Mouse (Mus musculus) brown adipose tissue, adult 24 weeks (tissue): ENCODE results near the gene Krt28. TPM values are rescaled to one million over a fixed set of nuclear protein-coding genes. Genes with fewer than 3 reads are reported as not detected.

Experiments
- H3K27ac ChIP-seq: fragments of 200-500 bp; replicated peaks from 2 replicates; pipeline ENCODE4 v1.5.1; 2012; ENCODE audit warnings: low read depth, mild to moderate bottlenecking, low read length
- H3K4me1 ChIP-seq: fragments of 200-500 bp; 2 replicates; pipeline ENCODE4 v1.6.1; 2012; ENCODE audit warnings: low read length, mixed read lengths; ENCODE audit not compliant: control insufficient read depth, insufficient read depth, insufficient read length
- H3K4me3 ChIP-seq: fragments of 200-500 bp; 2 replicates; pipeline ENCODE4 v1.5.1; 2012; ENCODE audit warnings: low read depth, mild to moderate bottlenecking, low read length, moderate library complexity; ENCODE audit not compliant: insufficient read depth
- polyA plus RNA-seq: library from polyadenylated mRNA; stranded (reverse); fragments of >200 nt; gene quantifications from 2 replicates; pipeline ENCODE4 v1.2.4, GENCODE M21; 2012; ENCODE audit not compliant: missing spikeins, insufficient read depth, insufficient read length

The Krt28 gene
- polyA plus RNA-seq, 1 experiment: not detected

DNA sequence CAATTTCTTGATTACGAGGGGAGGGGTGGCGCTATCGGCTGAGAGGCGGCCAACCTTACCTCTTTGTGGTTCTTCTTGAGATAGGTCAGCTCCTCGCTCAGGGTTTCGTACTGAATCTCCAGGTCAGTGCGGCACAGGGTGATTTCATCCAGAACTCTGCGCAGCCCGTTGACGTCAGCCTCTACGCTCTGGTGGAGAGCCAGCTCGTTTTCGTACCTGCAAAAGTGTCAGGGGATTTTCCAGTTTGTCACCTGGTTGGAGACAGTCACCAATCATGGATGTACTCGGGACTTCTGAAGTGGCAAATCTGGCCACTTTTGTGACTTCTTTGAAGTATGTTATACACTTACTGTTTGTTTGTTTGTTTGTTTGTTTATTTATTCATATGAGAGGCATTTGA, 53.6 kb downstream of the Krt28 start:
- no peak overlapping the region for H3K4me3 ChIP-seq
- no peaks in the 10 kb centered on the region for H3K4me1 ChIP-seq
- no peak overlapping the region for H3K27ac ChIP-seq

DNA sequence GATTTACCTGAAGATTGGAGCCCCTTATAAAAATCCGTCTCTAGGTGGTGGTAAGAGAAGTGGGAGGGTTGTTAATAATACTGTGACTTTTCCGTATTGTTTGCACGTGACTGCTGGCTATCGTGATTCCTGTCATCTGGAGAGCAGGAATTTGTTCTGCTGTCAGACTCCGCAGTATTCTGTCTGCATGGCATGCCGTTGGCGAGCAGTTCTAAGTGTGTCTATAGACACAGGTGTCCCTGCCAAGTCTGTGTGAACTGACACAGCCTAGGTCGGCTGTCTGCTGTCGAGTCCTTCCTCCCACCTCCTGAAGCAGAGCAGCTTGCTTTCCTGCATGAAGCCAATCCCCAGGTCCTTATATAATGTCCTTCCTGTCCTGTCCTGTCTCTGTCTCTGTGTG, 55.6 kb downstream of the Krt28 start:
- Histone ChIP-seq H3K4me3 (no peak overlapping the region), H3K4me1 (no peaks in the 10 kb centered on the region), H3K27ac (no peak overlapping the region)

DNA sequence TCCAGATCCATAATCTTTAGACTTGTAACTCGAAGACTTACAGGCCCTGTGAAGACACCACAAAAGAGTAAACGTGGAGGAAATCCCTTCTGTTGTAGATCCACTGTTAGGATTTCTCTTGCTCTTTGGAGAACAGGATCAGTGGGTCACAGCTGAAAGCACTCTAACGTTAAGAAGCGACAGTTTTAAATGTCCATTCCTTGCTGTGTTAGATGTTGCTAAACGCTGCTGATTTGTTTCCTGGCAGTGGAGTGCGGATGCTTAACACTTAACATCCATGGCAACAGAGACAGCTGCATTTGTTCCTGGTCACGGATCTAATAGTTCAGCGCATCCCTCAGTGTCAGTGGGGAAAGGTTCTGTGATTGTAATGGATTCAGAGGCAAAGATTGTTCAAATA, 58.2 kb downstream of the Krt28 start:
- H3K4me3 ChIP-seq: no peak overlapping the region
- no peak overlapping the region for H3K27ac ChIP-seq
- no peaks in the 10 kb centered on the region for H3K4me1 ChIP-seq

Other genes starting within 250 kb of the Krt28 start
- not detected in 2 replicates for gene Ccr7, start 219.8 kb downstream of the Krt28 start, polyA plus RNA-seq
- gene Smarce1, start 143.9 kb downstream of the Krt28 start, polyA plus RNA-seq: 36.8 and 51.0 TPM in 2 replicates
- 1.2 and 1.8 TPM in 2 replicates for gene Krt222, start 130.8 kb downstream of the Krt28 start, polyA plus RNA-seq
- gene Krt24, start 89.6 kb downstream of the Krt28 start, polyA plus RNA-seq: not detected in 2 replicates
- not detected in 2 replicates for gene Krt25, start 52.0 kb downstream of the Krt28 start, polyA plus RNA-seq
- gene Krt26, start 36.9 kb downstream of the Krt28 start, polyA plus RNA-seq: not detected in 2 replicates
- not detected in 2 replicates for gene Krt27, start 23.8 kb downstream of the Krt28 start, polyA plus RNA-seq
- 19.3 and 23.2 TPM in 2 replicates for gene Krt10, start 14.5 kb upstream of the Krt28 start, polyA plus RNA-seq
- gene Krt12, start 47.4 kb upstream of the Krt28 start, polyA plus RNA-seq: not detected in 2 replicates
- not detected in 2 replicates for gene Krt20, start 63.2 kb upstream of the Krt28 start, polyA plus RNA-seq
- gene Krt23, start 118.2 kb upstream of the Krt28 start, polyA plus RNA-seq: not detected in 2 replicates
- gene Krt39, start 146.4 kb upstream of the Krt28 start, polyA plus RNA-seq: not detected in 2 replicates
- not detected in 2 replicates for gene Krt40, start 168.3 kb upstream of the Krt28 start, polyA plus RNA-seq
- not detected in 2 replicates for gene Krtap3-3, start 176.0 kb upstream of the Krt28 start, polyA plus RNA-seq
- gene Krtap3-2, start 181.9 kb upstream of the Krt28 start, polyA plus RNA-seq: not detected in 2 replicates
- not detected in 2 replicates for gene Gm11939, start 184.6 kb upstream of the Krt28 start, polyA plus RNA-seq
- not detected in 2 replicates for gene Krtap3-1, start 191.7 kb upstream of the Krt28 start, polyA plus RNA-seq
- gene Krtap1-5, start 206.1 kb upstream of the Krt28 start, polyA plus RNA-seq: not detected in 2 replicates
- not detected in 2 replicates for gene Krtap1-4, start 208.8 kb upstream of the Krt28 start, polyA plus RNA-seq
- gene Krtap1-3, start 216.4 kb upstream of the Krt28 start, polyA plus RNA-seq: not detected in 2 replicates
- not detected in 2 replicates for gene Krtap9-3, start 223.2 kb upstream of the Krt28 start, polyA plus RNA-seq
- not detected in 2 replicates for gene Gm11938, start 228.4 kb upstream of the Krt28 start, polyA plus RNA-seq
- gene Gm11937, start 235.3 kb upstream of the Krt28 start, polyA plus RNA-seq: not detected in 2 replicates
- gene Krtap2-4, start 239.9 kb upstream of the Krt28 start, polyA plus RNA-seq: not detected in 2 replicates
- not detected in 2 replicates for gene Gm11562, start 245.5 kb upstream of the Krt28 start, polyA plus RNA-seq